ENCODE assay signal across 17 mouse cellular contexts in genomic region chr1:165247788-165248187, GRCm38 (mm10). TPM values are rescaled to one million over a fixed set of nuclear protein-coding genes. Genes with fewer than 3 reads are reported as not detected.
"Had no signal": no experiment of that assay in that cellular context is flagged by ENCODE, and none has a peak within 500 bp of the region (broad histone marks: within the 10 kb centered on the region; RNA-seq: fewer than 3 reads in every experiment).

No protein-coding gene starts in this region.

- H3K27ac ChIP-seq: neural tube, embryonic 13.5 days; neural tube, embryonic 15.5 days; stomach, embryonic 15.5 days; stomach, postnatal 0 days had no signal

- H3K9ac ChIP-seq: neural tube, embryonic 13.5 days; neural tube, embryonic 15.5 days; stomach, embryonic 15.5 days had no signal

- H3K4me1 ChIP-seq: neural tube, embryonic 13.5 days; neural tube, embryonic 15.5 days; stomach, embryonic 15.5 days had no signal

- H3K36me3 ChIP-seq: neural tube, embryonic 13.5 days; neural tube, embryonic 15.5 days; stomach, embryonic 15.5 days had no signal

- DNase-seq: retina, postnatal 1 day; right cerebral cortex, adult 18-20 months; right cerebral cortex, postnatal 14 days; right cerebral cortex, postnatal 25 days; right cerebral cortex, postnatal 4 days; spleen, adult 18-20 months; thymus, adult 18-20 months; thymus, adult 2 months; thymus, postnatal 14 days; thymus, postnatal 25 days; thymus, postnatal 36 days; thymus, postnatal 4 days had no signal

- H3K4me3 ChIP-seq: neural tube, embryonic 13.5 days; neural tube, embryonic 15.5 days; stomach, embryonic 15.5 days had no signal

- H3K9me3 ChIP-seq: neural tube, embryonic 13.5 days; neural tube, embryonic 15.5 days; stomach, embryonic 15.5 days had no signal

- H3K4me2 ChIP-seq: neural tube, embryonic 13.5 days; neural tube, embryonic 15.5 days; stomach, embryonic 15.5 days had no signal

- H3K27me3 ChIP-seq: neural tube, embryonic 13.5 days; neural tube, embryonic 15.5 days; stomach, embryonic 15.5 days had no signal

RNA-seq across cellular contexts. Expression of gene Gpr161, which starts 47.8 kb away (rescaled TPM):
- total RNA-seq: neutrophil, adult 5-6 weeks had no signal
